Mouse (Mus musculus) ES-E14 (cell line): ENCODE data around the gene Plcd1.

Source experiments
- CHD2 ChIP-seq: IDR thresholded peaks from 2 replicates; pipeline ENCODE4 v1.6.1; 2014; ENCODE audit warnings: mild to moderate bottlenecking, low read depth, low read length, inconsistent platforms
- HCFC1 ChIP-seq: IDR thresholded peaks from 2 replicates; pipeline ENCODE4 v1.6.1; 2012; ENCODE audit warnings: low read length, inconsistent platforms, borderline replicate concordance; ENCODE audit not compliant: insufficient read depth
- MAFK ChIP-seq: IDR thresholded peaks from 2 replicates; pipeline ENCODE4 v1.6.1; 2014; ENCODE audit warnings: mild to moderate bottlenecking, low read depth, low read length, inconsistent platforms; ENCODE audit not compliant: insufficient read depth
- ZC3H11A ChIP-seq: IDR thresholded peaks from 2 replicates; pipeline ENCODE4 v1.6.1; 2012; ENCODE audit warnings: low read depth, mild to moderate bottlenecking, inconsistent platforms, low read length, borderline replicate concordance
- ZNF384 ChIP-seq: IDR thresholded peaks from 2 replicates; pipeline ENCODE4 v1.6.1; 2012; ENCODE audit warnings: low read depth, low read length, inconsistent platforms

DNA sequence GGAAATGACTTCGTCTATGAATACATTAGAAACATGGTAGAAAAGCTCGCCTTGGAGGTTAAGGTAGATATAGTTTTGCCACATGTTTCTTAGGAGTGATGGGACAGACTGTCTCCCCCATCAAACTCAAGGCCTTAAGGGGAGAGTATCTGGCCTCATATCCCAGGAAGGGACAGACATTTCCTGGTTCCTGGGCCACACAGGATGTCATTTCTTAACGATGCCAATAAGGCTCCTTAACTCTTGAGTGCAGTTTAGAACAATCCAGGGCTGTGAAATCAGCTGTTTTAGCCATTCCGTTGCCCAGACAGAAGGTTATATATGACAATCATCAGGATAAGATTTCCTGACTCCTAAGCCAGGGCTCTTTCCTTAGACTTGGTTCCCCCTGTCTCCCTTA is 62.3 kb downstream of the Plcd1 start:
- TF ChIP-seq HCFC1 = no peak
- TF ChIP-seq MAFK = no peak
- no peak for TF ChIP-seq ZNF384
- no peak for TF ChIP-seq ZC3H11A
- TF ChIP-seq CHD2 = no peak
